Mouse (Mus musculus) 3134 (cell line): ENCODE results near the gene Fam126a.

Experiments
- DNase-seq: peaks from one replicate; pipeline ENCODE4 v3.0.0-alpha.2; 2011; ENCODE audit warnings: low spot score; ENCODE audit not compliant: insufficient read length; ENCODE audit errors: extremely low read depth

Gene Fam126a

GRCm38 (mm10) chr5:23994231-23994630 lies 36.3 kb downstream of the Fam126a start:
- no peak for DNase-seq

DNA sequence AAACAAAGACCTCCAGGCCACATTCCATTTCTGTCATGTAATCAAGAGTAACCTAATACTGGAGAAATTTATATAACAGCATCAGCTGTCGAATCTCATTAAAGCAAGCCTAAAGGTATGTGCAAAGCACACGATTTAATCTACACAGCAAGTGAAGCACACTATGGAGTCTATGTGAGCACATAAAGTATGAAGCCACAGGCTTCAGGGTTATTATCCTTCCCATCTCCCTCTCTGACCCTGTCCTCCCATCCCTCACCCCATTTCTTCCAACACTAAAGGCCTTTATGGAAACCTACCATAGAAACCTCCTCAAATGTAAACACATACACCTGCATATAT lies 37.0 kb downstream of the Fam126a start:
- DNase-seq = no peak

DNA sequence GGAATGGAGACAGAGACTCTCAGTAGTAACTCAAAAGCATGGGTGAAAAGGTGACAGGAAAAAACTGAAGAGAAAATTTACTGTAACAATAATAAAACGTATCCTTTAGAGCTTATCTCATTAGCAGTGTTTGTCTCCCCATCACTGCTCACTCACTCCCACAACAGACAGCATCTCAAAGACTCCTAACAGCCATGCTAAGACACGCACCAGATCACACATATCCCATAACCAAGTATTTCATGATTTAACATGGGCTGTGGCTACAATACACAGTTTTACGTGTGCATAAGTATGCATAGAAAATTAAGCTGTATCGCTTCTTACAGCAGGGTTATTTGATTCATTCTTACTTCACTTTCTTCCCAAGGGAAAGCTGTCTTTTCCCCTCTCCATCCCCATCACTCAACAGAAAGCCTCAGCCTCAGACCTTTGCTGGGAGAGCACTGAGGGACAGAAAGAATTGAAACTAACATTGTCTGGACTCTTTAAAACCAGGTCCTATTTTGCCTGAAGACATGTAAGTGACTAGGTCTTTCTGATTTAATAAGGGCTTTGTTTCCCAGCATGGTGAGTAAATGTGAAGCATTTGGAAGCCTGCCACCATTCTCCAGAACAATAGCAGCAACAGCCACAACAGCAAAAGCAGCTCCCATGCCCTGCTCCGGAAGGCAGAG lies 37.5 kb downstream of the Fam126a start:
- peak; percentile 13 for DNase-seq

- DNase-seq = no peak
These were observed 40.5 kb downstream of the Fam126a start for GRCm38 (mm10) chr5:23990001-23990400.

DNA sequence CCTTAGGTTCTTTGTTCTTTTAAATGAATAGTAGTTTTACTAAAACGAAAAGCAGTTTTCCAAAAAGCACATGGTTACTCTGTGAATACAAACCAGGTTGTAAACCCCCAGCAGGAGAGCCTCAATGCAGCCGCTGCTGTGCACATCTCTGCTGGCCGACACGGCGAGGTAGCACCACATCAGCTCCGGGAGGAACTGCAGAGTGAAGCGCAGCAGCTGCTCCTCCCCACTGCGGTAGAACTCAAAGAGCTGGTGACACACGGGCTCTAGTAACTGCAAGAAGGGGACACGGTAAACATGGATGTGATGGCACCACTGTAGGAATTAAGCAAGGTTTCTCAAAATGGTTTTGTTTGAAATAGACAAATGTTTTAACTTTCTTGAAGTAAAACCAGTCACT lies 42.7 kb downstream of the Fam126a start:
- no peak for DNase-seq

GRCm38 (mm10) chr5:23982081-23982480 lies 48.4 kb downstream of the Fam126a start:
- DNase-seq = no peak

DNA sequence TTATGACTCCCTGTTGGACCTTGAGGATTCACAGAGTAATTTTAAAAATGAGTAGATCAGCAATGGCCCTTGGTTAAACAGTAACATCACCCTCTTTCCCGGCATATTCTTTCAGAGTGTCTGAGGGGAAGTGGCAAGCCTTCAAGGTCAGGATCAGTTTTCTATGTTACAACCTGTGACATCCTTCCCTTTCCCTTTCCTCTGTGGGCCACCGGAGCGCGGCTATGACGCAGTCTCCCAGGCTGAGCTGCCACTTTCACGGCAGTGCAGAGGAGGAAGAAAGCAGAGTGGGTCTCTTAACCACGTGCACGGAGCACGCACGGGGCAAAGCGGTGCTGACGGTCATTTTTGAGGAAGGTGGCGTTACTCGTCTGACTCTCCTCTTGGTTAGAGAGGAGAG lies 52.0 kb downstream of the Fam126a start:
- no peak for DNase-seq

DNA sequence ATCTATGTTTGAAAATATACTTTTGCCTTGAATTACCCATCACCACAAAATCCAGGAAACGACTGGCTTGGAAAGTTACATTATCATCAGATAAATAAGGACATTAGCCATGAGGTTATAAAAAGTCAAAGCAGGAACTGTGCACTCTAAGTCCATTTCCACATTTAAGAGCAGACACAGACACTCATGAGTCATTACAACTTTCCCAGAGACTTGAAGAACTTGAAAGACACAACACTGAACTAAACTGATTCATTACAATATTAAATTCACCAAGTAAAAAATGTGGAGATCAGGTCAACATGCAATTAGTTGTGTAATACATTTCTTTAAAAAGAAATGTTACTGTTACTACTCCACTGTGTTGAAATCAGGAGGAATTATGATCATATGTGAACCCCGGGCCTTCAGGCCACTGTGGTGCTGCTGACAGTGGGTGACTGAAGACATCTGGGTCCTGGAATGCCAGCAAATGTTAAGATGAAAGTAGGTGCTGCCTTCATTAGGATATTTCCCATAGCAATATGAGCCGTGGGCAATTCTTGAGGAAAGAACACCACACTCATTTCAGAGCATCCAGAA lies 55.4 kb downstream of the Fam126a start:
- DNase-seq = no peak

DNA sequence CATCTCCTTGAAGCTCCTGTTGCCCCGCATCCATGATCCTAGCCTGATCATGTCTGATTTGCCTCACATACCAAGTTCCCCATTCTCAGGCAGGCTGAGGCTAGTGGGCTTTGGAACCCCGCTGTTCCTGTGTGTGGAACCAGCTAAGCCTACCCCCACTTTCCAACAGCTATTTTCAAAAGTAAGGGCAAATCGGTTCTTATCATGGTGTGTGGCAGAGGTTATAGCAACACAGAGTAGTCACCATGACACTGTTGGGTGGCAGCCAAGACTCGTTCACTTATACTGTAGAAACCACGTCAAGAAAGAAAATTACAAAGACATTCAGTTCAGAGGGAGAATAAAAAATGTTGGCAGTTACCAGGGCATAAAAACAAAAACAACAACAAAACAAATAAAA lies 62.8 kb downstream of the Fam126a start:
- DNase-seq = no peak

DNA sequence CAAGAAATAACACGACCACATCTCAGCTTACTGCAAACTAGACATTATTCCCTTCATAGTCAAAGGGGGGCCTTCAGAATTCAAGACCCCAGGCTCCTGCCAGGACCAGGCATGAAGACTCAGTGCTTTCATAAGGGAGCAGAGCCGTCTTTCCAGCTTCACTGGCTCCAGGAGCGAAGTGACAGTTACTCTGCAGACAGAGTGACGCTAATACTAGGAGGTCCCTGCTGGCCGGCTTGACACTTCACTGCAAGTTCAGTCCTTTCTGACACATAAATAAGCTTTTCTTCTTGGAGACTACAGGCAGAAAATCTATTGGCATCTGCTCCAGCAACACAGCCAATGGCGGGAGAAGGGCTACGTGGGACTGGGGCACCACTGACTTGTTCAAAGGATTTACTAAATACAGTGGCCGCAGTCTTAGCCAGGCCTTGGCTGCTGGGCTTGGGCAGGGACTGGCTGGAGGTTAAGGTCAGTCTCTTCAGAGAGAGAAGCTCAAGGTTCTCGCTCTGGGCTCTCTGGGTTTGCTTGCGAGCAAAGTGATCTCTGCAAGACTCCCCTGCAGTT lies 65.8 kb downstream of the Fam126a start:
- no peak for DNase-seq

DNA sequence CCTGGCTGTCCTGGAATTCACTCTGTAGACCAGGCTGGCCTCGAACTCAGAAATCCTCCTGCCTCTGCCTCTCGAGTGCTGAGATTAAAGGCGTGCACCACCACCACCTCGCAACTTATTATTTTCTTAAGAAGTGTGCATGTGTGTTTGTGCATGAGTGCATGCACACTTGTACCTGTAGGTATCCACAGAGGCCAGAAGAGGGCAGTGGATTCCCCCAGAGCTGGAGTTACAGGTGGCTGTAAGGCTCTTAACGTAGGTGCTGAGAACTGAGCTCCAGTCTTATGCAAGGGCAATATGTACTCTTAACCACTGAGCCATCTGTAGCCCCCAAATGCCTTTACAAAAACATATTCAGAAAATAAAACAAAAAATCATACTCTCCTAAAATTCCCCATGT lies 77.4 kb downstream of the Fam126a start:
- DNase-seq = no peak

DNA sequence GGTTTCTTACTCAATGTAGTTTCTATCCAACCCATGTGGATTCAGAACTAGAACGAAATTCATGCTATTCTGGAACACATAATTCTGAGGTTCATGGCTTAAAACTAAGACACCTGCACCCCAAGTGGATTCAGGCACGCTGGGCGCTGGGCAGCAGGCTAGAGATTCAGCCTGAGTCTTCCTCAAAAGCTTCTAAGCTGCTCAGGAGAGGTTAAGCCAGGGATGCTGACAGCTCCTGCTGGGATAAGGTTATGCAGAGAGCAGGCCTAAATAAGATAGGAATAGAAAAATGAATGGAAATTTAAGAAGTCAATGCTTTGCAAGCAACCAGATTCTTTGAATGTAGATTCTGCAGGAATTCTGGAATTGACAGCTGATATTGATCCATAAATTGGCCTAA lies 82.4 kb downstream of the Fam126a start:
- DNase-seq = no peak

GRCm38 (mm10) chr5:23945056-23945455 lies 85.4 kb downstream of the Fam126a start:
- no peak for DNase-seq

DNA sequence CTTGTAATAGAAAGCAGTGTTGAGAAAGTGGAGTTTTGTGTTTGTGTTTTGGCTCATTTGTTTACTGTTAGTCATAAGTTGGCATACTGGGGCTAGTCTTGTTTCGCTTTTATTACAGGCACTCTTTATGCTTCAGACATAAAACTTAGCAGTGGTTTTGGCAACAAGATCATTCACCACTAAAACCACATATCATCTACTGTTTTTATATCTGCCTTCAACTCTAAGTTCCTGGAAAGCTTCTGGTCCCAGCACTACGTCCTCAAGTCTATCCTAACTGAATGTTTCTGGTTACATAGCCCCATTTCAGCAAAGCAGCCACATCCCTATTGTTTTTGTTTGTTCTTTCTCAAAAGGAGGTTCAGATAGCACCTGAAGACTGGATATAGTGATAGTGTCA lies 87.0 kb downstream of the Fam126a start:
- no peak for DNase-seq

DNA sequence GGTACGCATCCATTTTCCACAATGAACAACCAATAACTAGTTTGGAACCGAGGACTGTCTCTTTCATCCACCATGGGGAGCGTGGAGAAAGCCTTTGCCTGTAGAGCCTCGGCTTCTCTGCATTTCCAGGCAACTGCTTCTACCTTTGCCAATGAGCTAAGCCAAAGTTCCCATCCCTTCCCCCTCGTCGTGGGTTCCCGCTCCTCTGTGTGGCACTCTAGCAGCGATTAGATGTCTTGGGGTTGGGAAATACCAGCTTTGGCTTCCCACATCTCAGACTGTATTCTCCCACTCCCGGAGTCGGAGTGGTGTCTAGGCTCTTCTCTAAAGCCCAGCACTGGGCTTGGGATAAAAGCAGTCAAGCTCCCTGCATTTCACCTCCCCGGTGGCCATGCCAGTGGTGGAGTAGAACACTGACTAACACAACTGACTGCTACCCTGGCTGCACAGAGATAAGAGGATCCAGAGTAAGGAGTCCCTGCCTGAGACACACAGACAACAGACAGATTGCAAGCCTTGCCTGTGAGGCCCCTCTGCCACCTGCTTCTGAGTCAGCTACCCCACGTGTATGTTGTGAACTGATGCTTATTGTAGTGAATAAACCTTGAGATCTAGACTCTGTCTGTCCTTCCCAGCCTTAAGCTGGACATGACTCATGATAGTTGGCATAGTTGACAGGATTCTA lies 106.9 kb downstream of the Fam126a start:
- no peak for DNase-seq

DNA sequence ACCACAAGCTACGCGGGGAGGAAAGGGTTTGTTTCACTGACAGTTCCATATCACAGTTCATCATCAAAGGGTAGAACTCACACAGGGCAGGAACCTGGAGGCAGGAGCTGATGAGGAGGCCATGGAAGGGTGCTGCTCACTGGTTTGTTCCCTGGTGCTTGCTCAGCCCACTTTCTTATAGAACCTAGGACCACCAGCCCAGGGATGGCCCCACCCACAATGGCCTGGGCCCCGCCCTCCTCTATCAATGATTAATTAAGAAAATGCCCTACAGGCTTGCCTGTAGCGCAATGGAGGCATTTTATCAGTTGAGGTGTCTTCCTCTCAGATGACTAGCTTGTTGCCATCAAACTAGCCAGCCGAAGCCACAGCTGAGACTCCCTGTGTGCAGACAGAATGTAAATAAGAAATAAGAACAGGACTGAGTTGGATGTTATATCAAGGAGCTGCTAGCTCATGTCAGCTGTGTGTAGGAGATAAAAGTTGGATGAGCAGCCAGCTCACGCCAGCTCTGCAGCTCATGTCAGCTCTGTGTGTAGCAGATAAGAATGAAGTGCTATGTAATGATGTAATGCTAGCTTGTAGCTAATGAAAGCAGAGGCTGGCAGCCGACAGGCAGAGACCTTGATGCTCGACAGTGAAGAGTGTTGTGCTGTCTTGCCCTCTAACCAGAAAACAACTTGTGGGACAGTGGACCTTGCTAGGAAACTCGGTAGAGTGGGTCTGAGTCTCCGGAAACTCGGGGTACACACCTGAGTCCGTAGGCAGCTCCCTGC lies 107.8 kb downstream of the Fam126a start:
- DNase-seq = no peak

GRCm38 (mm10) chr5:23921316-23921715 lies 109.2 kb downstream of the Fam126a start:
- no peak for DNase-seq

GRCm38 (mm10) chr5:23919892-23920731 lies 110.4 kb downstream of the Fam126a start:
- no peak for DNase-seq

- DNase-seq = no peak
These were observed 113.2 kb downstream of the Fam126a start for GRCm38 (mm10) chr5:23917301-23917700.

GRCm38 (mm10) chr5:23911556-23911955 lies 118.9 kb downstream of the Fam126a start:
- DNase-seq = no peak
